Mouse (Mus musculus) erythroblast, embryonic 14.5 days (primary cell): Measurements from ENCODE around the gene Aldh2. TPM values are rescaled to one million over a fixed set of nuclear protein-coding genes. Genes with fewer than 3 reads are reported as not detected.
"Not testable (repeated sequence)": the region's sequence is repeated elsewhere in the genome, so short reads cannot be mapped to it uniquely, and the experiment has no call there.

Experiments used
- H3K27me3 ChIP-seq: 2 replicates; pipeline ENCODE4 v1.6.1; 2012; ENCODE audit warnings: inconsistent platforms; ENCODE audit not compliant: control insufficient read depth
- H3K36me3 ChIP-seq: 2 replicates; pipeline ENCODE4 v1.6.1; 2012; ENCODE audit warnings: mild to moderate bottlenecking, inconsistent platforms; ENCODE audit not compliant: control insufficient read depth
- H3K4me1 ChIP-seq: 2 replicates; pipeline ENCODE4 v1.6.1; 2012; ENCODE audit warnings: inconsistent platforms; ENCODE audit not compliant: control insufficient read depth
- H3K4me3 ChIP-seq: replicated peaks from 2 replicates; pipeline ENCODE3; 2012; ENCODE audit warnings: moderate library complexity, mild to moderate bottlenecking, inconsistent platforms
- H3K9me3 ChIP-seq: 2 replicates; pipeline ENCODE4 v1.6.1; 2012; ENCODE audit warnings: low read length, inconsistent platforms, mixed read lengths; ENCODE audit not compliant: control insufficient read depth
- GATA1 ChIP-seq: IDR thresholded peaks from 2 replicates; pipeline ENCODE4 v1.6.1; 2012; ENCODE audit warnings: low read length, inconsistent platforms, mixed read lengths
- TAL1 ChIP-seq: IDR thresholded peaks from 3 replicates; pipeline ENCODE4 v1.6.1; 2012; ENCODE audit warnings: low read length, inconsistent platforms, mixed read lengths
- polyA plus RNA-seq: library from polyadenylated mRNA; stranded (reverse); fragments of >175 nt; gene quantifications from 2 replicates; pipeline ENCODE4 v1.2.3, GENCODE M21; 2012

The Aldh2 gene
- polyA plus RNA-seq, 1 experiment = 12.8 TPM

GRCm38 (mm10) chr5:121618592-121619513 lies 25.2 kb upstream of the Aldh2 start, which contains the start of gene Acad12:
Gene Acad12, minus strand, starts transcription at chr5:121618938.
- peaks cover 4% of the 10 kb centered on the region for H3K36me3 ChIP-seq
- peaks cover 26% of the 10 kb centered on the region for H3K4me1 ChIP-seq
- H3K9me3 ChIP-seq = no peaks in the 10 kb centered on the region
- H3K4me3 ChIP-seq = peak within 1 kb of the TSS; percentile 94
- no peaks in the 10 kb centered on the region for H3K27me3 ChIP-seq
- no peak for TF ChIP-seq GATA1
- TF ChIP-seq TAL1 = no peak

GRCm38 (mm10) chr5:121614921-121615320 lies 21.3 kb upstream of the Aldh2 start:
- not testable (repeated sequence) for H3K36me3 ChIP-seq, H3K4me3 ChIP-seq, H3K27me3 ChIP-seq, H3K9me3 ChIP-seq
- H3K4me1 ChIP-seq = peaks cover 20% of the 10 kb centered on the region

GRCm38 (mm10) chr5:121612036-121612435 lies 18.4 kb upstream of the Aldh2 start:
- Histone ChIP-seq H3K9me3 (no peaks in the 10 kb centered on the region), H3K27me3 (no peaks in the 10 kb centered on the region), H3K36me3 (no peaks in the 10 kb centered on the region), H3K4me1 (peaks cover 2% of the 10 kb centered on the region; the same call in 1 of the 2 replicates), H3K4me3 (no peak overlapping the region)
- TF ChIP-seq GATA1 = no peak

DNA sequence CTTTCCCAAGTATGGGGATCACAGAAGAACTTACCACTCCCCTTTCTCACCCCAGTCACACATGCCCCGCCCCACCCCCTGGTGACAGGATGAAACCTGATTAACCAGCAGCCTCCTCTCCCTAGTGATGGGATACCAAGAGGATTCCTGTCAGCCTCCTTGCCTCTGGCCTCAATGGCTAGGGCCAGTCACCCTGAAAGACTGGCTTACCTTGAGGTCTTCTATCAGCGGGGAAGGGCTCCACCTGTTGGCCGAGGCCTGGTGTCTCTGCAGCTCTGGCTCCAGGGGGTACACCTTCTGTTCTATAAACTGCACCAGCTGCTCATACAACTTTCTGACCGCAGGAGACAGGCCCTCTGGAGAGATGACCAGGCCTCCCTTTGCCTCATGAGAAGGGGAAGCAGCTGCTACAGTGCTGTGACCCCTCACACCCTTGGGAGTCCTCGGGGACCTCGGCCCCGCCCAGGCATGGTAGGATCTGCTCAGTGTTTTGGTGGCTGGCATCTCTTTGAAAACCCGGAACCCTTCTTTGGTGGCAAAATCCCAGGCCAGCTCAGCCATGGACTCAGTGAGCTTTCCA lies 16.0 kb upstream of the Aldh2 start:
- H3K4me1 ChIP-seq, H3K4me3 ChIP-seq, H3K27me3 ChIP-seq, H3K9me3 ChIP-seq, H3K36me3 ChIP-seq: not testable (repeated sequence)

DNA sequence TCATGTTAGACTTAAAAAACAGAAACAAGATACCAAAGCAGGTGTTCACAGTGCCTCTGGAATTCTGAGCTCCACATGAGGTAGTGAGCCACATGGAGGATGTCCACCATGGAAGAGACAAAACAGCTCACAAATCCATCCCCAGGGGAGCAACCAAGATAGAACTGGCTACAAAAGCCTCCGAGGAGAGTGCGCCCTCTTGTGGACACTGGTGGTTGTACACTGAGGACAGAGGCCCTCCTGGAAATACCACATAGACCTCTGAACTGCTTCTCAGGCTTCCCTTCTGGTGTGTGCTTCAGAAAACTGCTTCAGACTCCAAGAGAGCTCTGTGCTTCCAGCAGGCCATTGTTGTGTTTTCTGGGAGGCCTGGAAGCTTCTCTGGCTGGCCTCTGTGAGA lies 12.5 kb upstream of the Aldh2 start:
- Histone ChIP-seq H3K36me3 (no peaks in the 10 kb centered on the region), H3K4me1 (peaks cover 4% of the 10 kb centered on the region), H3K9me3 (no peaks in the 10 kb centered on the region), H3K4me3 (no peak overlapping the region), H3K27me3 (no peaks in the 10 kb centered on the region)
- TF ChIP-seq GATA1 (no peak), TAL1 (no peak)

DNA sequence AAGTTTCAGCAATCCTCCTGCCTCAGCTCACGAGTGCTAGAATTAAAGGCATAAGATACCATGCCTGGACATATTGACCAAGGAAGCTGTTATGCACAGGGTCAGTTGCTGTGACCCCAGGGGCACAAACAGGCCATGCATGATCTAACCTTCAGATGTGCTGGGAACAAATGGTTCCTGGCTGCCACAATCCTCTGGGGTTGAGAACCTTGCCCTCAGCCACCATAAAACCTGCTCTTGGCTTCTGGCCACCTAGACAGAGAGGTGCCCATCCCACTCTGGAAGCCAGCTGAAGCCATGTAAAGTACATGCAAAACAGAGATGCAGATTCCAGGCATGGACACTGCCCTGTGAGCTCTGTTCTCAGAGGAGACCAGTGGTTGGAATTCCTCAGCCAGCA lies 10.2 kb upstream of the Aldh2 start:
- H3K36me3 ChIP-seq, H3K9me3 ChIP-seq, H3K27me3 ChIP-seq, H3K4me1 ChIP-seq, H3K4me3 ChIP-seq: not testable (repeated sequence)

GRCm38 (mm10) chr5:121601547-121602299 lies 8.1 kb upstream of the Aldh2 start:
- no peak for TF ChIP-seq GATA1
- no peak for TF ChIP-seq TAL1
- H3K4me3 ChIP-seq = no peak overlapping the region
- H3K4me1 ChIP-seq = peaks cover 15% of the 10 kb centered on the region
- H3K9me3 ChIP-seq = no peaks in the 10 kb centered on the region
- H3K36me3 ChIP-seq = no peaks in the 10 kb centered on the region
- H3K27me3 ChIP-seq = peaks cover 8% of the 10 kb centered on the region

DNA sequence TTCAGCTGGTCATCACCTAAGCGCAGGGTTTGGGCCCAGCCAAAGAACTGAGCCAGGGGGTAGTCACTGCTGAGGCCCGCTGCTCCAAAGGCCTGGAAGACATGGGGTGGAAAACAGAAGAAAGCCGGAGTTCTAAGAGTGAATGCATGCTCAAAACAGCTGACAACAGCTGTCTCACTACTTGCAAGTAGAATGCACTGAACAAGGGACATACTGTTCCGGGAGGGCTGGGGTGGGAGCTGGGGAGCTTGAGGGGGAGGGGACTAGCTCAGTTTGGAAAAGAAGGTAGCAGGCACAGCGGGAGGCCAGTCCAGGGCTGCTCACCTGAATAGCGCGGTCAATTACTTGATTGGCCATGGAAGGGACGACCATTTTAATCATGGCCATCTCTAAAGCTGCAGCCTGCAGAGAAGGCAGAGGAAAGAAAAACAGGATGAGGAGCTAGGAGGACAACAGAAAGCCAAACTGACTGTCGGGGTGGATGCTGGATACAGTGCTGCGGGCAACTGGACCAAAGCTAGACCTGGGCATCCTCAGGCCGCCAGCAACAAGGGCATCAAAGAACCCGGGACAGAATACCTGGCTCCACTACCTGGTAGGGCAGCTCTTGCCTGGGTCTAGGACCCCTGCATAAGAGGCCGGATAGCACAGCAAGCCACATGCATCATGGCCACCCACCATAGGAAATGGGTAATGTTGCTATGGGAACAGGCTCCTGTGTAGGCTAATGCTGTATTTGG lies 5.4 kb upstream of the Aldh2 start:
- Histone ChIP-seq H3K9me3 (no peaks in the 10 kb centered on the region), H3K4me3 (no peak overlapping the region), H3K4me1 (peaks cover 38% of the 10 kb centered on the region), H3K27me3 (peaks cover 20% of the 10 kb centered on the region), H3K36me3 (no peaks in the 10 kb centered on the region)
- no peak for TF ChIP-seq GATA1
- TF ChIP-seq TAL1 = no peak

DNA sequence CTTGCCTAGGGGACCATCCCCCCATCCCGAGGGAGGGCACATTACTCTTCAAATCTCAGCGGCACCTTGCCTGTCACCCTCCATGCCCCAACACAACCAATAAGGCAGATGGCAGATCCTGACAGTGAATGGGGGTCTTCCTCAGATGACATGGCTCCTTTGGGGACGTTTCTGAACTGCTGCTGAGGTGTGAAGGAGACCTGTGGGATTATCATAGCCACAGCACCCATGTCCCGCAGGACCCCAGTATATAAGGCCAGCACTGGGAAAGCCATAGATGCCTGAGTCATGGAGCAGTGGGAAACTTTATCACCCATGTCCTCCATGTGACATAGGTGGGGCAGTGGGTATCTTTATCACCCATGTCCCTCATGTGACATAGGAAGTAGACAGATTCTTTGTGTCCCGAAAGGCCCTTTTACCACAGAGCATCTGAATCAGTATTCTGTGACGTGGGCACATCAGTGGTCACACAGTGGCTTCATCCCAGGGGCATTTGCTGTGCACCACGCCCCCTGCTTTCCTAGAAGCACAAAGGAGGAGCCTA lies 4.4 kb upstream of the Aldh2 start:
- Histone ChIP-seq H3K27me3 (peaks cover 20% of the 10 kb centered on the region), H3K4me3 (no peak overlapping the region), H3K9me3 (no peaks in the 10 kb centered on the region), H3K36me3 (no peaks in the 10 kb centered on the region), H3K4me1 (peaks cover 48% of the 10 kb centered on the region)
- TF ChIP-seq GATA1 (no peak), TAL1 (no peak)
